Mouse (Mus musculus): ENCODE measurements around the gene Ddx41. TPM values are rescaled to one million over a fixed set of nuclear protein-coding genes. Genes with fewer than 3 reads are reported as not detected.
A peak's percentile ranks its signal among the peaks of the same experiment; 100 is the strongest.

The Ddx41 gene
- polyA plus RNA-seq, 1 experiment from 2014 or later = 57.0 TPM

DNA sequence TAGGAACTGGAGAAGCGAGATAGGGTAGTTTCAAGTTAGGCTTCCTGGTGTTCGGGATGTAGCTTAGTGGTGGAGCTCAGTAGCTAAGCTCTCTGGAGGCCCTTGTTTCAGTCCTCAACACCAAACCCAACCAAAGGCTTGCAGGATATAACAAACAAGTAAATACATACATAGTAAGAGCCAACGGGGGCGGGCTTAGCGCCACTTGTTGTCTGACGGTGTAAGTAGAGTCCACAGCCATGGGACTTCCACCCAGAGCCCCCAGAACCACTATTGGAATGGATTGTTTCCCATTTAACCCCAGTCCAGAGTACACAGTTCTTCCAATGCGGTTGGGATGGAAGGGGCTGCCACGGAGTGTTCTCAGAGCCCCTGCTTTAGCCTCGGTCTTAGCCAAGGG, 22.6 kb downstream of the Ddx41 start:
- Histone ChIP-seq H3K27me3 (ENCODE audit: control insufficient read depth, insufficient read depth, low read depth, low read length) (no peaks in the 10 kb centered on the region), H3K9ac (ENCODE audit: low read depth, low read length) (no peak overlapping the region), H3K4me2 (ENCODE audit: low read length) (peak overlapping the region; percentile 90), H3K4me3 (ENCODE audit: low read depth, low read length) (peak overlapping the region; percentile 86), H3K4me1 (ENCODE audit: control insufficient read depth, insufficient read depth, low read length) (peaks cover 27% of the 10 kb centered on the region), H3K27ac (ENCODE audit: low read length) (no peak overlapping the region), H3K36me3 (ENCODE audit: control insufficient read depth, insufficient read depth, low read length) (peaks cover 5% of the 10 kb centered on the region), H3K9me3 (replicated peaks; ENCODE audit: control insufficient read depth, low read length, poor library complexity, severe bottlenecking) (no peaks in the 10 kb centered on the region)
- 30% methylated on average over 9 of the region's 9 CpGs for WGBS
- ATAC-seq = no peak

DNA sequence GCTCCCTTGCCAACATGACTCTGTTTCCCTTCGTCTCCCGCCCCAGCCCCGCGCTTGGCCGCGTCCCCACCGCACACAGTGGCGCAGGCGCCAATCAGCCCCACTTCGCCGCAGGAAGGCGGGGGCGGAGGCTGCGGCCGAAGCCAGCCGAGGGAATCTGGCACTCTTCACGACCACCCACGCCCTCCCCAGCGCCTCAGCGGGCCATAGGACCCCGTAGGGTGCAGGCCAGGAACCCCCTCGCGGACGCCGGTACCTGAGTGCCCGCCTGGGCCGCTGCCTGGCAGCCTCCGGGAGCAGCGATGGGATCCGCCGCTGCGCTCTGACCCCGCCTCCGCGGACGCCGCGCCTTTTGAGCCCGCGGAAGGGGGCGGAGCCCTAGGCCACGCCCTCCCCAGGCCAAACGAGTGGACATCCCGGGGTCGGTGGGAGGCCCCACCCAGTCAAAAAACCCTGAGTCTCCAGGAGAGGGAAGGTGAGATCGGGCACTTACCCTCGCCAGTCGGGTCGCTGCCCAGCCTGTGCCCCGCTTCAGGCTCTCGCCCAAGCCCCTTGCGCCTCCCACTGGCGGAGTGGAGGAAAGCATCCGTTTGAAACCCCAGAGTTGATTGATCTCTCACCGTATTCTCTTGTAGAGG, 23.2 kb downstream of the Ddx41 start, which contains the start of gene Pdlim7:
Pdlim7 (minus strand) TSS at position 566 of the 638 bp plus-strand sequence.
- Histone ChIP-seq H3K4me3 (ENCODE audit: low read depth, low read length) (peak within 1 kb of the TSS; percentile 86), H3K36me3 (ENCODE audit: control insufficient read depth, insufficient read depth, low read length) (peaks cover 9% of the 10 kb centered on the region), H3K4me1 (ENCODE audit: control insufficient read depth, insufficient read depth, low read length) (peaks cover 27% of the 10 kb centered on the region), H3K27ac (ENCODE audit: low read length) (peak within 1 kb of the TSS; percentile 84), H3K9ac (ENCODE audit: low read depth, low read length) (peak within 1 kb of the TSS; percentile 90), H3K4me2 (ENCODE audit: low read length) (peak within 1 kb of the TSS; percentile 90), H3K27me3 (ENCODE audit: control insufficient read depth, insufficient read depth, low read depth, low read length) (no peaks in the 10 kb centered on the region), H3K9me3 (replicated peaks; ENCODE audit: control insufficient read depth, low read length, poor library complexity, severe bottlenecking) (no peaks in the 10 kb centered on the region)
- WGBS = under 1% methylated on average over 53 of the region's 55 CpGs
- peak; percentile 84 for ATAC-seq

DNA sequence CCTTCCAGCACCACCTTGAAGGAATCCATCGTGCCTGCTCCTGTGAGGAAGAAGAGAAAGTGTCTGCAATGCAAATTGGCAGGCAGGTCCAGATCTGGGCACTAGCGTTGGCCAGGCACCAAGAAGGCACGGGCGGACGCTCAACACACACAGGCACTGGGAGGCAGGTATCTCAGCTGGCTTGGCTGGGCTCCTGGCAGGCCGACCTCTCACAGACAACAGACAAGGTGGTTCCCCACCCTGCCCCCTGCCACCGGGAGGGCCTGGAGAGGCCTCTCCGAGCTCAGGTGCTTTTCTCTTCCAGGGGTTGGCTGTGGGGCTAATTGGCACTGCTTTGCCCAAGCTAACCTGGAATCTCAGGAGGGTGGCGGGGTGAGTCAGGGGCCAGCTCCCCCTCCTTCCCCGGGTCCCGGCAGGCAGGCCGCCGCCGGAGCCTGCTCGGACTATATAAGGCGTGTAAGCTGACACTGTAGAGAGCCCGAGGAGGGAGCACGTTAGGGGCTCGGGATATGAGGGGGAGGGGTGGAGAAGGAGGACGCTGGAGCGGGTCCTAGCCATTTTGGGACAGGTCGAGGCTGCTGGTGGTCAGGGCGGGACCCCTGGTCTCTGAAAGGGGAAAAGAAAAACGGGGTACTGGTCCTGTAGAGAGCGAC, 24.0 kb downstream of the Ddx41 start:
- Histone ChIP-seq H3K36me3 (ENCODE audit: control insufficient read depth, insufficient read depth, low read length) (peaks cover 16% of the 10 kb centered on the region), H3K4me2 (ENCODE audit: low read length) (peak overlapping the region; percentile 90), H3K27ac (ENCODE audit: low read length) (peak overlapping the region; percentile 84), H3K4me1 (ENCODE audit: control insufficient read depth, insufficient read depth, low read length) (peaks cover 27% of the 10 kb centered on the region), H3K4me3 (ENCODE audit: low read depth, low read length) (peak overlapping the region; percentile 86), H3K9ac (ENCODE audit: low read depth, low read length) (peak overlapping the region; percentile 90), H3K27me3 (ENCODE audit: control insufficient read depth, insufficient read depth, low read depth, low read length) (no peaks in the 10 kb centered on the region), H3K9me3 (replicated peaks; ENCODE audit: control insufficient read depth, low read length, poor library complexity, severe bottlenecking) (no peaks in the 10 kb centered on the region)
- WGBS = under 1% methylated on average over 22 of the region's 25 CpGs
- peak; percentile 68 for ATAC-seq

DNA sequence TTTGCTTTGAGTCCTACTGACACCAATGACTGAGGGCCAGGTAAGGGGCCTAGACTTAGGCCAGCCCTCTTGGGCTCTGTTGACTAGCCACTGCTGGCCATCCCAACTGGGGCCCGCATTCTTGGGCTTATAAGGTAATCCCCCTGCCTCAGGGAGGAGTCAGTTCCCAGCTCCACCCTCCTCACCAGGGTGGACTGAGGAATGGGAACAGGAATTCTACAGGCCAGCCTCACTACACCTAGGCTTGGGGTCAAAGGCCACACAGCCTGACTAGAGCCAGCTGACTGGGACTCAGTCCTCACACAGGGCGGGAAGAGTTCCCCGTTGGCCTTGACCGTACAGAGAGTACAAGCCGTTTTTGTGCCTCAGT, 25.0 kb downstream of the Ddx41 start:
- no peak for ATAC-seq
- WGBS = 37% methylated on average over 5 of the region's 5 CpGs

DNA sequence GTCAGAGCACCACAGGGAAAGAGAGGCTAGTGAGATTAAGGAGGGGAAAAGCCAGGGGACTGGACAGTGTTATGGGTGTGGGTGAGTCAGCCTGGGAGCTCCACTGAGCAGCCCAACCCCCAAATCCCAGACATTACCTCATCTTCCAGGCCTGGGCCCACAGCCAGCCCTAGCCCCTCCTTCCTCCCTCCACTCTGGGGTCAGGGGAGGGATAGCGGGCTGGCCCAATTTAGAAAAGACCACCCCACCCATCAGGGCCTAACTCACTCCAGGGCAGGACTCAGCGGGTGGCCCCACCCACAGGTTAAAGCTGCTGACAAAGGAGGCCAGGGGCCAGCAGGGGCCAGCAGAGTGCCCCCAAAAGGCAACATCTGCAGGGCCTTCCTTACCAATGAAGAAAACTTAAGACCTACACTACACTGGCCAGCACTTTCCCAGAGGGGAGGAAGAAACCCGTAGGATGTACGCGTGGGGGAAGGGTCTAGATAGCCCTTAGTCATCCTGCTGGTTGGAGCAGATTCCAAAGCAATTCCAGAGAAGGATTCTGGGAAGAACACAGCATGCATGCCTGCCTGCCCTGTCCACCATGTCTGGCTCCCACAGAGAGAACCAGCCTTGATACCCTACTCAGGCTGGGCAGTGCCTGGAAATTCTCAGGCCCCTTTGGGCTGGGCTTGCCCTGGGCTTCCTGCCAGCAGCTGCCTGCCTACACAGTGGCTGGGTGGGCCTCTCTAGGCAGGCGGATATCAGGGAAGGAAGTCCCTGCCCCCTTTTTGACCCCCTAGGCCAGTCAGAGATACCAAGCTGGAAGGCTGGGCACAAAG, 25.6 kb downstream of the Ddx41 start:
- H3K9ac ChIP-seq (ENCODE audit: low read depth, low read length) = peak overlapping the region; percentile 42; the same call in 1 of the 2 replicates
- no peak overlapping the region for H3K4me3 ChIP-seq (ENCODE audit: low read depth, low read length)
- no peaks in the 10 kb centered on the region for H3K27me3 ChIP-seq (ENCODE audit: control insufficient read depth, insufficient read depth, low read depth, low read length)
- H3K9me3 ChIP-seq (replicated peaks; ENCODE audit: control insufficient read depth, low read length, poor library complexity, severe bottlenecking) = no peaks in the 10 kb centered on the region
- peaks cover 28% of the 10 kb centered on the region for H3K36me3 ChIP-seq (ENCODE audit: control insufficient read depth, insufficient read depth, low read length)
- 11% methylated on average over 6 of the region's 6 CpGs for WGBS
- H3K27ac ChIP-seq (ENCODE audit: low read length) = peak overlapping the region; percentile 61
- H3K4me2 ChIP-seq (ENCODE audit: low read length) = peak overlapping the region; percentile 90
- H3K4me1 ChIP-seq (ENCODE audit: control insufficient read depth, insufficient read depth, low read length) = peaks cover 27% of the 10 kb centered on the region
- 0 out of 2 replicates have a peak, but pooled peaks have one; percentile 29 for ATAC-seq

More for the DNA sequence above, 25.0 kb downstream of the Ddx41 start:
- H3K27me3 ChIP-seq (ENCODE audit: control insufficient read depth, insufficient read depth, low read depth, low read length) = no peaks in the 10 kb centered on the region
- H3K27ac ChIP-seq (ENCODE audit: low read length) = peak overlapping the region; percentile 61
- H3K4me3 ChIP-seq (ENCODE audit: low read depth, low read length) = 0 out of 2 replicates have a peak overlapping the region, but pooled peaks have one; percentile 2
- peak overlapping the region; percentile 90 for H3K4me2 ChIP-seq (ENCODE audit: low read length)
- peaks cover 27% of the 10 kb centered on the region for H3K4me1 ChIP-seq (ENCODE audit: control insufficient read depth, insufficient read depth, low read length)
- H3K9me3 ChIP-seq (replicated peaks; ENCODE audit: control insufficient read depth, low read length, poor library complexity, severe bottlenecking) = no peaks in the 10 kb centered on the region
- peaks cover 26% of the 10 kb centered on the region for H3K36me3 ChIP-seq (ENCODE audit: control insufficient read depth, insufficient read depth, low read length)
- H3K9ac ChIP-seq (ENCODE audit: low read depth, low read length) = peak overlapping the region; percentile 42; the same call in 1 of the 2 replicates

DNA sequence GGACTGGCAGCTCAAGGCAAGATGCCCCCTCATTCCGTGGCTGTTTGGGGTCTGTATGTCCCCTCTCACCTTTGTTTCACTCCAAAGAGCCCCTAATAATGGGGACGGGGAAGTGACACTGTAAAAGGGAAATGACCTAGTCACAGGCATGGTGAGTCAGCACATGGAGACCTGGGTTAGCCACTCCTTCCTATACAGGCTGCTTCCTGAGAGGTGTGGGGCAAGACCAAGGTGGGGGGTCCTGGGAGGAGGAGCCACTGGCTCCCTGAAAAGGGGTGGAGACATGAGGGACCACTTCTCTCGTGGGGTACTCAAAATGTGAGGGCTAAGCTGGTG, 26.2 kb downstream of the Ddx41 start:
- Histone ChIP-seq H3K4me2 (ENCODE audit: low read length) (no peak overlapping the region), H3K4me1 (ENCODE audit: control insufficient read depth, insufficient read depth, low read length) (peaks cover 27% of the 10 kb centered on the region), H3K36me3 (ENCODE audit: control insufficient read depth, insufficient read depth, low read length) (peaks cover 30% of the 10 kb centered on the region), H3K4me3 (ENCODE audit: low read depth, low read length) (no peak overlapping the region), H3K9ac (ENCODE audit: low read depth, low read length) (peak overlapping the region; percentile 3; the same call in 1 of the 2 replicates), H3K27ac (ENCODE audit: low read length) (peak overlapping the region; percentile 42), H3K27me3 (ENCODE audit: control insufficient read depth, insufficient read depth, low read depth, low read length) (no peaks in the 10 kb centered on the region), H3K9me3 (replicated peaks; ENCODE audit: control insufficient read depth, low read length, poor library complexity, severe bottlenecking) (no peaks in the 10 kb centered on the region)
- WGBS = 34% methylated on average over 3 of the region's 3 CpGs
- ATAC-seq = no peak

DNA sequence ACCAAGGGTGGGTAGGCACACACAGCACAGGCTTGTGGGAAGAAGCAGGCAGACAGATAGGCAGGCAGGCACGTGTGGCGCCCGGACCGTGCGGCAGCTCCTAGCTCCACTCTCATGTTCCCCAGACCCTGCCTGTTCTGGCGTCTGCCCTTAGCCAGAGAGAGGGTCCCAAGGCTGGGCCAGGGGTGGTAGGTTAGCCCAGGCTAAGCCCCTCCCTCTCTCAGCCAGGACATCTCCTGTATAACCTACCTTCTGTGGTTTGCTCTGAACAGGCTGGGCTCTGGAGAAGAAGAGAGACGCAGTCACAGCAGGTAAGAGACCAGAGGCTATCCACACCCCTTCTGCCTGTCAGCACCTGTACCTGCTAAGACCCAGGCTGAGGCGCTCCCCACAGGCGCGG, 27.9 kb downstream of the Ddx41 start:
- H3K9ac ChIP-seq (ENCODE audit: low read depth, low read length) = no peak overlapping the region
- no peak for ATAC-seq
- no peak overlapping the region for H3K4me3 ChIP-seq (ENCODE audit: low read depth, low read length)
- WGBS = 96% methylated on average over 10 of the region's 10 CpGs
- no peak overlapping the region for H3K27ac ChIP-seq (ENCODE audit: low read length)
- no peak overlapping the region for H3K4me2 ChIP-seq (ENCODE audit: low read length)
- H3K27me3 ChIP-seq (ENCODE audit: control insufficient read depth, insufficient read depth, low read depth, low read length) = no peaks in the 10 kb centered on the region
- H3K9me3 ChIP-seq (replicated peaks; ENCODE audit: control insufficient read depth, low read length, poor library complexity, severe bottlenecking) = no peaks in the 10 kb centered on the region
- peaks cover 33% of the 10 kb centered on the region for H3K36me3 ChIP-seq (ENCODE audit: control insufficient read depth, insufficient read depth, low read length)
- H3K4me1 ChIP-seq (ENCODE audit: control insufficient read depth, insufficient read depth, low read length) = peaks cover 23% of the 10 kb centered on the region

DNA sequence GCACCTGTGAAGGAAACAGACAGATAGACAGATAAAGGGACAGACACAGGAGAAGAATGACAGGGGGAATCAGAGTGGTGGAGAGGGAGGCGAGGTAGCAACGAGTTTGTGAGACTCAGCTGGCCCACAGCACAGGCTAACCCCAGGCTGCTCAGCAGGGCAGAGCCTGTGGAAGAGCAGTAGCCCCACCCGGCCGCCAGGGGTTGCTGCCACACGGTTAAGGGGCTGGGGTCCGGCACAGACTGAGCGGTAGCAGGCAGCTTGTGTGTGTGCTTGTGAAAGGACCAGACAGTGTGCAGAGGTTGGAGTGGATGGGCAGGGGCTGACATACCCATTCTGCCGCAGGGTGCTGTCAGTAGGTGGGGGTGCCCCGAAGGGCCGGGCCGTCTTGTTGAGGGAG, 28.6 kb downstream of the Ddx41 start:
- Histone ChIP-seq H3K4me1 (ENCODE audit: control insufficient read depth, insufficient read depth, low read length) (peaks cover 23% of the 10 kb centered on the region), H3K4me3 (ENCODE audit: low read depth, low read length) (no peak overlapping the region), H3K27ac (ENCODE audit: low read length) (no peak overlapping the region), H3K9me3 (replicated peaks; ENCODE audit: control insufficient read depth, low read length, poor library complexity, severe bottlenecking) (no peaks in the 10 kb centered on the region), H3K9ac (ENCODE audit: low read depth, low read length) (no peak overlapping the region), H3K27me3 (ENCODE audit: control insufficient read depth, insufficient read depth, low read depth, low read length) (no peaks in the 10 kb centered on the region), H3K36me3 (ENCODE audit: control insufficient read depth, insufficient read depth, low read length) (peaks cover 38% of the 10 kb centered on the region), H3K4me2 (ENCODE audit: low read length) (no peak overlapping the region)
- WGBS = 59% methylated on average over 11 of the region's 11 CpGs
- no peak for ATAC-seq

Data from midbrain, embryonic 16.5 days (tissue).